Mouse (Mus musculus): Measurements from ENCODE around the gene Csmd2. TPM values are rescaled to one million over a fixed set of nuclear protein-coding genes. Genes with fewer than 3 reads are reported as not detected.

Gene Csmd2
- total RNA-seq, 1 experiment, result 0.80 TPM

- H3K9ac ChIP-seq (ENCODE audit: insufficient read depth, low read depth, low read length, poor library complexity, severe bottlenecking), result no peak overlapping the region
- TF ChIP-seq CHD2 (IDR thresholded peaks at IDR 0.05; ENCODE audit: low read depth, low read length) (no peak), ZNF384 (IDR thresholded peaks at IDR 0.05; ENCODE audit: low read depth, low read length) (no peak), MAFK (IDR thresholded peaks at IDR 0.05; ENCODE audit: insufficient read depth, low read depth, low read length) (no peak), ZC3H11A (IDR thresholded peaks at IDR 0.05; ENCODE audit: borderline replicate concordance, low read depth, low read length) (no peak), HCFC1 (IDR thresholded peaks at IDR 0.05; ENCODE audit: borderline replicate concordance, insufficient read depth, low read length) (no peak)
- H3K4me3 ChIP-seq (ENCODE audit: insufficient read depth in 1 of 2, low read depth in 1 of 2, low read length in 2 of 2, poor library complexity in 1 of 2, severe bottlenecking in 1 of 2), result no peak overlapping the region
- no peaks in the 10 kb centered on the region for H3K9me3 ChIP-seq (ENCODE audit: control insufficient read depth, insufficient read depth, low read depth, low read length)
- in situ Hi-C loops (cut with MboI; ENCODE audit: low sequenced_read_pairs in 2 of 2, unreplicated experiment in 2 of 2), result no loop called here
- no peaks in the 10 kb centered on the region for H3K4me1 ChIP-seq (ENCODE audit: control insufficient read depth in 2 of 2, insufficient read depth in 2 of 2, low read length in 2 of 2, poor library complexity in 1 of 2)
- no peak for DNase-seq (ENCODE audit: low read depth, low spot score)
- H3K27ac ChIP-seq (ENCODE audit: insufficient read depth, low read depth, low read length, poor library complexity, severe bottlenecking), result no peak overlapping the region
- no peaks in the 10 kb centered on the region for H3K36me3 ChIP-seq (ENCODE audit: control insufficient read depth, insufficient read depth, low read length, poor library complexity, severe bottlenecking)
Observed at GRCm38 (mm10) chr4:128273146-128273545, 285.5 kb downstream of the Csmd2 start.

- Histone ChIP-seq H3K4me3 (ENCODE audit: insufficient read depth in 1 of 2, low read depth in 1 of 2, low read length in 2 of 2, poor library complexity in 1 of 2, severe bottlenecking in 1 of 2) (no peak overlapping the region), H3K9ac (ENCODE audit: insufficient read depth, low read depth, low read length, poor library complexity, severe bottlenecking) (no peak overlapping the region), H3K9me3 (ENCODE audit: control insufficient read depth, insufficient read depth, low read depth, low read length) (no peaks in the 10 kb centered on the region), H3K4me1 (ENCODE audit: control insufficient read depth in 2 of 2, insufficient read depth in 2 of 2, low read length in 2 of 2, poor library complexity in 1 of 2) (no peaks in the 10 kb centered on the region), H3K36me3 (ENCODE audit: control insufficient read depth, insufficient read depth, low read length, poor library complexity, severe bottlenecking) (no peaks in the 10 kb centered on the region), H3K27ac (ENCODE audit: insufficient read depth, low read depth, low read length, poor library complexity, severe bottlenecking) (no peak overlapping the region)
- in situ Hi-C loops (cut with MboI; ENCODE audit: low sequenced_read_pairs in 2 of 2, unreplicated experiment in 2 of 2), result no loop called here
- DNase-seq (ENCODE audit: low read depth, low spot score), result no peak
- no peak for TF ChIP-seq HCFC1 (IDR thresholded peaks at IDR 0.05; ENCODE audit: borderline replicate concordance, insufficient read depth, low read length)
- no peak for TF ChIP-seq CHD2 (IDR thresholded peaks at IDR 0.05; ENCODE audit: low read depth, low read length)
- TF ChIP-seq MAFK (IDR thresholded peaks at IDR 0.05; ENCODE audit: insufficient read depth, low read depth, low read length), result no peak
- TF ChIP-seq ZNF384 (IDR thresholded peaks at IDR 0.05; ENCODE audit: low read depth, low read length), result no peak
- no peak for TF ChIP-seq ZC3H11A (IDR thresholded peaks at IDR 0.05; ENCODE audit: borderline replicate concordance, low read depth, low read length)
Observed at GRCm38 (mm10) chr4:128275116-128275515, 287.5 kb downstream of the Csmd2 start.

GRCm38 (mm10) chr4:128275586-128275985 lies 287.9 kb downstream of the Csmd2 start:
- H3K4me1 ChIP-seq (ENCODE audit: control insufficient read depth in 2 of 2, insufficient read depth in 2 of 2, low read length in 2 of 2, poor library complexity in 1 of 2), result no peaks in the 10 kb centered on the region
- DNase-seq (ENCODE audit: low read depth, low spot score), result no peak
- no peak overlapping the region for H3K9ac ChIP-seq (ENCODE audit: insufficient read depth, low read depth, low read length, poor library complexity, severe bottlenecking)
- in situ Hi-C loops (cut with MboI; ENCODE audit: low sequenced_read_pairs in 2 of 2, unreplicated experiment in 2 of 2), result no loop called here
- H3K27ac ChIP-seq (ENCODE audit: insufficient read depth, low read depth, low read length, poor library complexity, severe bottlenecking), result no peak overlapping the region
- no peak overlapping the region for H3K4me3 ChIP-seq (ENCODE audit: insufficient read depth in 1 of 2, low read depth in 1 of 2, low read length in 2 of 2, poor library complexity in 1 of 2, severe bottlenecking in 1 of 2)
- TF ChIP-seq ZNF384 (IDR thresholded peaks at IDR 0.05; ENCODE audit: low read depth, low read length) (no peak), MAFK (IDR thresholded peaks at IDR 0.05; ENCODE audit: insufficient read depth, low read depth, low read length) (no peak), HCFC1 (IDR thresholded peaks at IDR 0.05; ENCODE audit: borderline replicate concordance, insufficient read depth, low read length) (no peak), CHD2 (IDR thresholded peaks at IDR 0.05; ENCODE audit: low read depth, low read length) (no peak), ZC3H11A (IDR thresholded peaks at IDR 0.05; ENCODE audit: borderline replicate concordance, low read depth, low read length) (no peak)
- no peaks in the 10 kb centered on the region for H3K36me3 ChIP-seq (ENCODE audit: control insufficient read depth, insufficient read depth, low read length, poor library complexity, severe bottlenecking)
- H3K9me3 ChIP-seq (ENCODE audit: control insufficient read depth, insufficient read depth, low read depth, low read length), result no peaks in the 10 kb centered on the region

- no peaks in the 10 kb centered on the region for H3K36me3 ChIP-seq (ENCODE audit: control insufficient read depth, insufficient read depth, low read length, poor library complexity, severe bottlenecking)
- in situ Hi-C loops (cut with MboI; ENCODE audit: low sequenced_read_pairs in 2 of 2, unreplicated experiment in 2 of 2), result no loop called here
- no peak for DNase-seq (ENCODE audit: low read depth, low spot score)
- TF ChIP-seq HCFC1 (IDR thresholded peaks at IDR 0.05; ENCODE audit: borderline replicate concordance, insufficient read depth, low read length), result no peak
- TF ChIP-seq ZC3H11A (IDR thresholded peaks at IDR 0.05; ENCODE audit: borderline replicate concordance, low read depth, low read length), result no peak
- H3K4me3 ChIP-seq (ENCODE audit: insufficient read depth in 1 of 2, low read depth in 1 of 2, low read length in 2 of 2, poor library complexity in 1 of 2, severe bottlenecking in 1 of 2), result no peak overlapping the region
- no peak overlapping the region for H3K27ac ChIP-seq (ENCODE audit: insufficient read depth, low read depth, low read length, poor library complexity, severe bottlenecking)
- no peaks in the 10 kb centered on the region for H3K4me1 ChIP-seq (ENCODE audit: control insufficient read depth in 2 of 2, insufficient read depth in 2 of 2, low read length in 2 of 2, poor library complexity in 1 of 2)
- H3K9ac ChIP-seq (ENCODE audit: insufficient read depth, low read depth, low read length, poor library complexity, severe bottlenecking), result no peak overlapping the region
- H3K9me3 ChIP-seq (ENCODE audit: control insufficient read depth, insufficient read depth, low read depth, low read length), result no peaks in the 10 kb centered on the region
Observed at GRCm38 (mm10) chr4:128285009-128285408, 297.4 kb downstream of the Csmd2 start.

- Histone ChIP-seq H3K9me3 (ENCODE audit: control insufficient read depth, insufficient read depth, low read depth, low read length) (no peaks in the 10 kb centered on the region), H3K4me1 (ENCODE audit: control insufficient read depth in 2 of 2, insufficient read depth in 2 of 2, low read length in 2 of 2, poor library complexity in 1 of 2) (no peaks in the 10 kb centered on the region), H3K27ac (ENCODE audit: insufficient read depth, low read depth, low read length, poor library complexity, severe bottlenecking) (no peak overlapping the region), H3K9ac (ENCODE audit: insufficient read depth, low read depth, low read length, poor library complexity, severe bottlenecking) (no peak overlapping the region), H3K36me3 (ENCODE audit: control insufficient read depth, insufficient read depth, low read length, poor library complexity, severe bottlenecking) (no peaks in the 10 kb centered on the region), H3K4me3 (ENCODE audit: insufficient read depth in 1 of 2, low read depth in 1 of 2, low read length in 2 of 2, poor library complexity in 1 of 2, severe bottlenecking in 1 of 2) (no peak overlapping the region)
- TF ChIP-seq HCFC1 (IDR thresholded peaks at IDR 0.05; ENCODE audit: borderline replicate concordance, insufficient read depth, low read length) (no peak), CHD2 (IDR thresholded peaks at IDR 0.05; ENCODE audit: low read depth, low read length) (no peak), ZNF384 (IDR thresholded peaks at IDR 0.05; ENCODE audit: low read depth, low read length) (no peak), MAFK (IDR thresholded peaks at IDR 0.05; ENCODE audit: insufficient read depth, low read depth, low read length) (no peak), ZC3H11A (IDR thresholded peaks at IDR 0.05; ENCODE audit: borderline replicate concordance, low read depth, low read length) (no peak)
- DNase-seq (ENCODE audit: low read depth, low spot score), result no peak
- in situ Hi-C loops (cut with MboI; ENCODE audit: low sequenced_read_pairs in 2 of 2, unreplicated experiment in 2 of 2), result no loop called here
Observed at GRCm38 (mm10) chr4:128288095-128288494, 300.4 kb downstream of the Csmd2 start.
